Comparison of ENCODE assay signal across 8 mouse cellular contexts in genomic region chr13:54242380-54242779, GRCm38 (mm10). TPM values are rescaled to one million over a fixed set of nuclear protein-coding genes. Genes with fewer than 3 reads are reported as not detected.
A peak's percentile ranks its signal among the peaks of the same experiment; 100 is the strongest.
DNase-seq lines count a peak whose midpoint lies in the region; ATAC-seq and TF ChIP-seq lines count a peak whose summit lies in the region.

No protein-coding gene starts in this region.

- ATAC-seq in heart, postnatal 0 days (ENCODE audit: insufficient read depth, low read depth), result no peak
- no peak for ATAC-seq in heart, embryonic 11.5 days (replicated peaks; ENCODE audit: insufficient number of reproducible peaks, low FRiP score, low TSS enrichment)
- ATAC-seq in erythroid progenitor cell, adult 5-6 weeks (replicated peaks; ENCODE audit: low FRiP score, poor library complexity, severe bottlenecking), result no peak
- ATAC-seq in cerebellum, adult (ENCODE audit: insufficient number of reproducible peaks, low FRiP score, low TSS enrichment), result no peak
- ATAC-seq in midbrain, embryonic 16.5 days, result no peak

- H3K9ac ChIP-seq in heart, postnatal 0 days (replicated peaks; ENCODE audit: low read depth, low read length), result no peak overlapping the region
- H3K9ac ChIP-seq in heart, embryonic 11.5 days (ENCODE audit: low read depth, low read length), result no peak overlapping the region
- no peak overlapping the region for H3K9ac ChIP-seq in midbrain, embryonic 16.5 days (ENCODE audit: low read depth, low read length)

- no peak overlapping the region for H3K4me2 ChIP-seq in heart, postnatal 0 days (ENCODE audit: low read depth, low read length)
- no peak overlapping the region for H3K4me2 ChIP-seq in heart, embryonic 11.5 days
- no peak overlapping the region for H3K4me2 ChIP-seq in midbrain, embryonic 16.5 days (ENCODE audit: low read length)

- no peak for TF ChIP-seq POLR2A in lung, adult 2 months (IDR thresholded peaks at IDR 0.05; ENCODE audit: borderline replicate concordance, extremely low read depth, low read depth, low read length)

- DNase-seq in heart, postnatal 0 days (ENCODE audit: low spot score), result no peak
- DNase-seq in 416B (ENCODE audit: low read depth) (peak; percentile 84), MEL-GATA-1-ER (ENCODE audit: extremely low read depth, low read depth) (peak; percentile 43)
- peak; percentile 54 for DNase-seq in lung, adult 2 months

- H3K4me3 ChIP-seq in heart, postnatal 0 days (ENCODE audit: low read depth, low read length), result no peak overlapping the region
- no peak overlapping the region for H3K4me3 ChIP-seq in heart, embryonic 11.5 days (ENCODE audit: low read depth, low read length)
- H3K4me3 ChIP-seq in lung, adult 2 months (replicated peaks; ENCODE audit: extremely low read depth, low read depth, low read length), result no peak overlapping the region
- H3K4me3 ChIP-seq in midbrain, embryonic 16.5 days (ENCODE audit: low read depth, low read length), result no peak overlapping the region

- 45% methylated on average over 5 of the region's 5 CpGs for WGBS in heart, postnatal 0 days
- WGBS in heart, embryonic 11.5 days (ENCODE audit: insufficient replicate concordance), result 57% methylated on average over 5 of the region's 5 CpGs
- WGBS in lung, adult 2 months, result 52% methylated on average over 5 of the region's 5 CpGs
- 69% methylated on average over 5 of the region's 5 CpGs for WGBS in midbrain, embryonic 16.5 days

- H3K27me3 ChIP-seq in heart, postnatal 0 days (ENCODE audit: control insufficient read depth, insufficient read depth, low read length), result 0 out of 2 replicates have a peak, but pooled peaks cover 6% of the 10 kb centered on the region
- H3K27me3 ChIP-seq in heart, embryonic 11.5 days (ENCODE audit: control insufficient read depth, insufficient read depth, low read length), result peaks cover 11% of the 10 kb centered on the region; the same call in 1 of the 2 replicates
- no peaks in the 10 kb centered on the region for H3K27me3 ChIP-seq in midbrain, embryonic 16.5 days (ENCODE audit: control insufficient read depth, insufficient read depth, low read depth, low read length)

- H3K36me3 ChIP-seq in heart, postnatal 0 days (replicated peaks; ENCODE audit: control insufficient read depth, insufficient read depth, low read length), result no peaks in the 10 kb centered on the region
- H3K36me3 ChIP-seq in heart, embryonic 11.5 days (ENCODE audit: control insufficient read depth, insufficient read depth, low read length), result no peaks in the 10 kb centered on the region
- no peaks in the 10 kb centered on the region for H3K36me3 ChIP-seq in midbrain, embryonic 16.5 days (ENCODE audit: control insufficient read depth, insufficient read depth, low read length)

- peak; percentile 33 for TF ChIP-seq CTCF in heart, postnatal 0 days (IDR thresholded peaks at IDR 0.05; ENCODE audit: low read depth)
- peak; percentile 49; the same call in 1 of the 2 replicates for TF ChIP-seq CTCF in lung, adult 2 months (IDR thresholded peaks at IDR 0.05; ENCODE audit: insufficient read depth, low read length)

- H3K27ac ChIP-seq in heart, postnatal 0 days (ENCODE audit: low read depth), result no peak overlapping the region
- H3K27ac ChIP-seq in heart, embryonic 11.5 days (ENCODE audit: low read depth, low read length), result no peak overlapping the region
- no peak overlapping the region for H3K27ac ChIP-seq in midbrain, embryonic 16.5 days (ENCODE audit: low read length)

- H3K9me3 ChIP-seq in heart, postnatal 0 days (replicated peaks; ENCODE audit: control insufficient read depth, low read length), result no peaks in the 10 kb centered on the region
- no peaks in the 10 kb centered on the region for H3K9me3 ChIP-seq in heart, embryonic 11.5 days (replicated peaks; ENCODE audit: control insufficient read depth, low read length)
- H3K9me3 ChIP-seq in midbrain, embryonic 16.5 days (replicated peaks; ENCODE audit: control insufficient read depth, low read length, poor library complexity, severe bottlenecking), result no peaks in the 10 kb centered on the region

- no peak for TF ChIP-seq EP300 in heart, postnatal 0 days (IDR thresholded peaks at IDR 0.05; ENCODE audit: low read depth)

- peaks cover 11% of the 10 kb centered on the region for H3K4me1 ChIP-seq in heart, postnatal 0 days (ENCODE audit: control insufficient read depth, insufficient read depth)
- no peaks in the 10 kb centered on the region; the same call in 1 of the 2 replicates for H3K4me1 ChIP-seq in heart, embryonic 11.5 days (ENCODE audit: control insufficient read depth, insufficient read depth, low read length)
- H3K4me1 ChIP-seq in lung, adult 2 months (ENCODE audit: control insufficient read depth, insufficient read depth, low read length), result no peaks in the 10 kb centered on the region
- no peaks in the 10 kb centered on the region for H3K4me1 ChIP-seq in midbrain, embryonic 16.5 days (ENCODE audit: control insufficient read depth, insufficient read depth, low read length)

RNA-seq across cellular contexts. Expression of gene Hrh2, which starts 50.5 kb away (rescaled TPM):
- 0.58 TPM in 1 of 2 replicates, not detected in the other for total RNA-seq in heart, postnatal 0 days (2014; rRNA removed; ENCODE audit: low replicate concordance)
- polyA plus RNA-seq in heart, postnatal 0 days (2015; fragmentation: Nextera tagmentation; extraction: Ambion mirVana), result 0.07 and 0.08 TPM in 2 replicates
- polyA plus RNA-seq in heart, embryonic 11.5 days (2014; fragmentation: Nextera tagmentation; extraction: Ambion mirVana), result 0.04 and 0.10 TPM in 2 replicates
- polyA plus RNA-seq in lung, adult 2 months (2012; rRNA removed), result 1.0 and 1.4 TPM in 2 replicates
- total RNA-seq in erythroid progenitor cell, adult 5-6 weeks (2015; ENCODE audit: low replicate concordance), result 1.1 and 2.1 TPM in 2 replicates
- 1.9 and 2.6 TPM in 2 replicates for total RNA-seq in erythroid progenitor cell, adult 5-6 weeks (2017; ENCODE audit: low replicate concordance)
- polyA plus RNA-seq in midbrain, embryonic 16.5 days (2015; fragmentation: Nextera tagmentation; extraction: Ambion mirVana), result 1.1 and 1.2 TPM in 2 replicates
